Comparison of ENCODE assay signal across 9 mouse cellular contexts in the genomic region with DNA sequence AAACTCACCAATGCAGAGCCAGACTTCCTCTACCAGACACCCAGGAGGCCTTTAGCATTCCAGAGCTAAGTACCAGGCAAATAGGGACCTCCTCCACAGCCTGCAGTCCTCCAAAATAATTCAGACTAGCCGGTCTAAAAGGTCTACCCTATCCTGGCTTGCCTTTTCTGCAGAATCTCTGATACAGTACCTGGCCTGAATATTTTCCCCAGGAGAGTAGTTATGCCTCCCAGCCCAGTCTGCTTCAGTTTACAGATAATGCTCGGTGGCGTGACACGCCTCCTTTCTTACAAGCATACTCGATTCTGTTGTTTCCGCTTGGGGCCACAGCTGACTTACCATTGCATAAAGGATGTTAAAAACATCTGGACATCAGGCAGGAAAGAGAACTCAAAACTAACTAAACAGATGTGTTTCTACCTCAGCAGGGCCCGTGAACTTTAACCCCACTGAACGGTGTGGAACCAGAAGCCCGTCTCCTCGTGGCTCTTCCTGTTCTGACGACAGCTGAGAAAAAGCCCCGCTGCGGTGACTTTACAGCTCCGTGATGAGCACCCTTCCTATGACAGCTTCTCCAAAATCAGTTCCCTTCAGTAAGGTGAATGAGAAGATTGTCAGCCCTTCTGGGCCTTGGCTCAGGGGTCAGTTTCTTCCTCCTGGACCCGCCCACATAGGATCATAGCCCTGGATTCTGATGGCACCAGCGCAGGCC. TPM values are rescaled to one million over a fixed set of nuclear protein-coding genes. Genes with fewer than 3 reads are reported as not detected.
DNase-seq lines count a peak whose midpoint lies in the region; ATAC-seq and TF ChIP-seq lines count a peak whose summit lies in the region.
"Had no signal": no experiment of that assay in that cellular context is flagged by ENCODE, and none has a peak within 500 bp of the region (broad histone marks: within the 10 kb centered on the region; RNA-seq: fewer than 3 reads in every experiment).

No protein-coding gene starts in this region.

- intact Hi-C loops in left cerebral cortex, postnatal 36 days (cut with DNase I): no loop called here
- intact Hi-C loops in left cerebral cortex, postnatal 14 days (cut with DNase I): no loop called here

- TF ChIP-seq POLR2A in kidney, adult 2 months (IDR thresholded peaks at IDR 0.05; ENCODE audit: low read depth, low read length): no peak

- WGBS in kidney, adult 2 months: 37% methylated on average over 16 of the region's 16 CpGs
- WGBS in heart, embryonic 10.5 days: 43% methylated on average over 16 of the region's 16 CpGs
- WGBS in limb, embryonic 11.5 days: 26% methylated on average over 16 of the region's 16 CpGs

- H3K4me2 ChIP-seq in limb, embryonic 11.5 days (ENCODE audit: low read depth, severe bottlenecking): peak overlapping the region; percentile 16; the same call in 1 of the 2 replicates
- H3K4me2 ChIP-seq: hindbrain, embryonic 15.5 days had no signal

- DNase-seq in kidney, adult 2 months: peak; percentile 40
- DNase-seq in kidney, adult 18-20 months: no peak
- DNase-seq in heart, embryonic 10.5 days (ENCODE audit: low spot score): no peak
- DNase-seq in limb, embryonic 11.5 days (ENCODE audit: low spot score): peak; percentile 68
- DNase-seq in natural killer cell, adult 2 months (ENCODE audit: low spot score in 2 of 2): peak; percentile 70 to 81
- DNase-seq in left cerebral cortex, adult 11 months (ENCODE audit: low spot score): no peak
- DNase-seq in left cerebral cortex, postnatal 36 days (ENCODE audit: low spot score in 2 of 2): no peak
- no peak for DNase-seq in left cerebral cortex, postnatal 14 days (ENCODE audit: low spot score in 2 of 2)

- H3K4me1 ChIP-seq in kidney, adult 2 months (ENCODE audit: control insufficient read depth, insufficient read depth, low read length): peaks cover 8% of the 10 kb centered on the region
- peaks cover 48% of the 10 kb centered on the region for H3K4me1 ChIP-seq in heart, embryonic 10.5 days
- H3K4me1 ChIP-seq in limb, embryonic 11.5 days (ENCODE audit: control insufficient read depth, insufficient read depth, low read length): peaks cover 30% of the 10 kb centered on the region

- no peak overlapping the region for H3K4me3 ChIP-seq in kidney, adult 2 months (ENCODE audit: insufficient read depth, low read depth, low read length)
- H3K4me3 ChIP-seq in heart, embryonic 10.5 days: no peak overlapping the region
- H3K4me3 ChIP-seq in limb, embryonic 11.5 days (ENCODE audit: low read depth, low read length): no peak overlapping the region
- H3K4me3 ChIP-seq: hindbrain, embryonic 15.5 days had no signal

- H3K9me3 ChIP-seq in heart, embryonic 10.5 days: no peaks in the 10 kb centered on the region
- H3K9me3 ChIP-seq in limb, embryonic 11.5 days (ENCODE audit: control insufficient read depth, low read length): no peaks in the 10 kb centered on the region
- H3K9me3 ChIP-seq: hindbrain, embryonic 15.5 days had no signal

- H3K27me3 ChIP-seq in kidney, adult 2 months (replicated peaks; ENCODE audit: control insufficient read depth, insufficient read depth, low read length): no peaks in the 10 kb centered on the region
- no peaks in the 10 kb centered on the region for H3K27me3 ChIP-seq in heart, embryonic 10.5 days (ENCODE audit: insufficient read depth, poor library complexity, severe bottlenecking)
- H3K27me3 ChIP-seq in limb, embryonic 11.5 days (ENCODE audit: control insufficient read depth, insufficient read depth, low read length): no peaks in the 10 kb centered on the region
- H3K27me3 ChIP-seq: hindbrain, embryonic 15.5 days had no signal

- no peaks in the 10 kb centered on the region for H3K36me3 ChIP-seq in kidney, adult 2 months (ENCODE audit: control insufficient read depth, insufficient read depth, low read length)
- 0 out of 2 replicates have a peak, but pooled peaks cover 2% of the 10 kb centered on the region for H3K36me3 ChIP-seq in heart, embryonic 10.5 days
- H3K36me3 ChIP-seq in limb, embryonic 11.5 days (ENCODE audit: control insufficient read depth, insufficient read depth, low read length): no peaks in the 10 kb centered on the region; the same call in 1 of the 2 replicates
- H3K36me3 ChIP-seq: hindbrain, embryonic 15.5 days had no signal

- no peak for TF ChIP-seq CTCF in kidney, adult 2 months (conservative IDR thresholded peaks at IDR 0.05; ENCODE audit: insufficient read depth, insufficient read length, low read depth, low read length)

- H3K27ac ChIP-seq in kidney, adult 2 months (ENCODE audit: insufficient read depth, low read depth, low read length): no peak overlapping the region
- peak overlapping the region; percentile 73 for H3K27ac ChIP-seq in heart, embryonic 10.5 days
- H3K27ac ChIP-seq in limb, embryonic 11.5 days (replicated peaks; ENCODE audit: low read depth, low read length): peak overlapping the region; percentile 77
- H3K27ac ChIP-seq: hindbrain, embryonic 15.5 days had no signal

- ATAC-seq in limb, embryonic 11.5 days (ENCODE audit: insufficient number of reproducible peaks, low FRiP score, low TSS enrichment, low read depth): peak; percentile 76

- no peak overlapping the region for H3K9ac ChIP-seq in limb, embryonic 11.5 days (ENCODE audit: low read length)
- H3K9ac ChIP-seq: hindbrain, embryonic 15.5 days had no signal

RNA-seq across cellular contexts. Expression of a gene that starts 33.8 kb away (rescaled TPM):
- 4.8 and 8.0 TPM in 2 replicates for polyA plus RNA-seq in kidney, adult 2 months (2012; rRNA removed)
- 6.8 and 7.8 TPM in 2 replicates for polyA plus RNA-seq in heart, embryonic 10.5 days (2016; fragmentation: Nextera tagmentation; extraction: Ambion mirVana)
- polyA plus RNA-seq in limb, embryonic 11.5 days (2014; fragmentation: Nextera tagmentation; extraction: Ambion mirVana): 21.8 and 24.1 TPM in 2 replicates
- total RNA-seq in left cerebral cortex, postnatal 36 days (2021): 1 to 10 TPM; 7.7 to 8.2 TPM
- 1 to 10 TPM; 8.2 to 8.5 TPM for total RNA-seq in left cerebral cortex, postnatal 14 days (2021)

Comparison
In these comparisons a context has a peak if more than half of its experiments do, and no peak if none do; other contexts are left out.
1. DNase-seq: peak in kidney, adult 2 months (single experiment), limb, embryonic 11.5 days (single experiment) and natural killer cell, adult 2 months (2 of 2); none in kidney, adult 18-20 months (single experiment), heart, embryonic 10.5 days (single experiment), left cerebral cortex, adult 11 months (single experiment), left cerebral cortex, postnatal 36 days (0 of 2) and left cerebral cortex, postnatal 14 days (0 of 2).